Mouse (Mus musculus): ENCODE measurements around the gene Mx1. TPM values are rescaled to one million over a fixed set of nuclear protein-coding genes. Genes with fewer than 3 reads are reported as not detected.
A peak's percentile ranks its signal among the peaks of the same experiment; 100 is the strongest.

Mx1 gene
- polyA plus RNA-seq, 1 experiment from 2014 or later, result 0.26 TPM

- H3K9ac ChIP-seq (replicated peaks), result no peak overlapping the region
- no peak overlapping the region for H3K4me2 ChIP-seq
- ATAC-seq (ENCODE audit: low FRiP score), result no peak
- H3K4me1 ChIP-seq, result no peaks in the 10 kb centered on the region
- no peaks in the 10 kb centered on the region for H3K36me3 ChIP-seq
- H3K27me3 ChIP-seq (replicated peaks), result no peaks in the 10 kb centered on the region
- H3K9me3 ChIP-seq (replicated peaks), result no peaks in the 10 kb centered on the region
- WGBS, result 91% methylated on average over 9 of the region's 9 CpGs
- no peak overlapping the region for H3K27ac ChIP-seq (replicated peaks)
- H3K4me3 ChIP-seq (replicated peaks), result no peak overlapping the region
Observed at GRCm38 (mm10) chr16:97441967-97442366, 20.7 kb downstream of the Mx1 start.

DNA sequence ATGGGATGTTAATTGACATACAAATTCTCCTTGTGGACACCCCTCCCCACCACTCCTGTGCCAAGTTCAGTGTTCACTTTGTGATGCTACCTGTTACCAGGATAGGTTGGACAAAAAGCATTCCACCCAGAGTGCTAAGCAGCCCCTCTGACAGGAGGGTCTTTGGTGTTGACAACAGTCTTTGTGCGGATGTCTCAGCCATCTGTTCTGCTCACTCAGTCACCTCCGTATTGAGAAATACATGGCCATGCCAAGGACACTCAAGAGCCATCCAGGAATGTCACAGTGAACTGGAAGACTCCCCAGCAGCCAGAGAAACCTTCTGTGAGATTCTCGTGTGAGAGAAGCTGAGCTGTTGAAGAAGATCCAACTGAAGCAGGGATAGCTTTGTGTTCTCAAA is 24.5 kb downstream of the Mx1 start:
- no peak overlapping the region for H3K4me2 ChIP-seq
- no peak for ATAC-seq (ENCODE audit: low FRiP score)
- H3K9ac ChIP-seq (replicated peaks), result no peak overlapping the region
- H3K36me3 ChIP-seq, result no peaks in the 10 kb centered on the region
- H3K27ac ChIP-seq (replicated peaks), result no peak overlapping the region
- no peaks in the 10 kb centered on the region for H3K4me1 ChIP-seq
- 75% methylated on average over 3 of the region's 3 CpGs for WGBS
- H3K27me3 ChIP-seq (replicated peaks), result no peaks in the 10 kb centered on the region
- H3K9me3 ChIP-seq (replicated peaks), result no peaks in the 10 kb centered on the region
- H3K4me3 ChIP-seq (replicated peaks), result no peak overlapping the region

- Histone ChIP-seq H3K4me1 (no peaks in the 10 kb centered on the region), H3K27me3 (replicated peaks) (no peaks in the 10 kb centered on the region), H3K36me3 (no peaks in the 10 kb centered on the region), H3K4me2 (no peak overlapping the region), H3K27ac (replicated peaks) (no peak overlapping the region), H3K9ac (replicated peaks) (no peak overlapping the region), H3K4me3 (replicated peaks) (no peak overlapping the region), H3K9me3 (replicated peaks) (no peaks in the 10 kb centered on the region)
- no peak for ATAC-seq (ENCODE audit: low FRiP score)
- WGBS, result 46% methylated on average over 1 of the region's 1 CpGs
Observed at GRCm38 (mm10) chr16:97437448-97438056, 25.2 kb downstream of the Mx1 start.

DNA sequence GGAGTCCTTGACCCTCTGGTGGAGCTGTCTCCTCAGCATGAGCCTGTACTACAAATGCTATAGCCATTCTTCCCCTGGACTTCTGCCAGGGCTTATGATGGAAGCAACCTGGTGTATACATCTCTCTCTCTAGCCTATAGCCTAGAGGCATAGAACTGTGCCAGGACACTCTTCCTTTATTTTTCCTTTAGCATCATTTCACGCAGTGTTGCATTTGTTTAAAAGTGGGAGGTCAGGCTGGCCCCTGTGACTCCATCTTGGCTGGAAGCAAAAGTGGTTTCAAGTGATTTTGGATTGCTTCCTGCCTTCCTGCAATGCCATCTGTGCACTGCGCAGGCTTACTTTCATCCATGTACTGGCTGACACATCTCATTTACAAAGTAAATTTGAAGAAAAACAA is 28.5 kb downstream of the Mx1 start:
- Histone ChIP-seq H3K9me3 (replicated peaks) (no peaks in the 10 kb centered on the region), H3K27ac (replicated peaks) (no peak overlapping the region), H3K4me3 (replicated peaks) (no peak overlapping the region), H3K36me3 (no peaks in the 10 kb centered on the region), H3K27me3 (replicated peaks) (no peaks in the 10 kb centered on the region), H3K4me2 (no peak overlapping the region), H3K4me1 (no peaks in the 10 kb centered on the region), H3K9ac (replicated peaks) (no peak overlapping the region)
- no peak for ATAC-seq (ENCODE audit: low FRiP score)
- 77% methylated on average over 2 of the region's 2 CpGs for WGBS

- Histone ChIP-seq H3K27ac (replicated peaks) (no peak overlapping the region), H3K4me1 (no peaks in the 10 kb centered on the region), H3K9me3 (replicated peaks) (no peaks in the 10 kb centered on the region), H3K4me3 (replicated peaks) (no peak overlapping the region), H3K27me3 (replicated peaks) (no peaks in the 10 kb centered on the region), H3K9ac (replicated peaks) (no peak overlapping the region), H3K36me3 (no peaks in the 10 kb centered on the region), H3K4me2 (no peak overlapping the region)
- ATAC-seq (ENCODE audit: low FRiP score), result no peak
- 89% methylated on average over 4 of the region's 4 CpGs for WGBS
Observed at GRCm38 (mm10) chr16:97431328-97431727, 31.4 kb downstream of the Mx1 start.

DNA sequence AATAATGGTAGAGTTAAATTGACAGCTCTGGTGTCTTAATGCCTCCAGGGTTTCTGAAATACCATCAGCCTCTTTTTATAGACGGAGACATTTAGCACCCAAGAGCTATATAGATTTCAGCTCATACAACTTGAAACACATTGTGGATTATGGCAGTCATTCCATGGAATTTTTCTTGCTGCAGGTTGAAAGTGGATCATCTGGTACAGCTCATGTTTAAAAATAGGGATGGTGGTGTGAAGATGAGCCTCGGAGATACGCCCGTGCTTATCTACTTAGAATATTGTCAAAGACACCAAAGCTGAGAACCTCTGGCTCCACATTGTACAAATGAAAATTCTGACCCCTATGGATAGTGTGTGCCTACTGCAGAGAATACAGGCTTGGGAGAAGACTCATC is 32.6 kb downstream of the Mx1 start:
- Histone ChIP-seq H3K9me3 (replicated peaks) (no peaks in the 10 kb centered on the region), H3K4me1 (no peaks in the 10 kb centered on the region), H3K4me2 (no peak overlapping the region), H3K4me3 (replicated peaks) (no peak overlapping the region), H3K27ac (replicated peaks) (no peak overlapping the region), H3K36me3 (no peaks in the 10 kb centered on the region), H3K27me3 (replicated peaks) (no peaks in the 10 kb centered on the region), H3K9ac (replicated peaks) (no peak overlapping the region)
- 97% methylated on average over 4 of the region's 4 CpGs for WGBS
- no peak for ATAC-seq (ENCODE audit: low FRiP score)

GRCm38 (mm10) chr16:97428026-97428425 is 34.7 kb downstream of the Mx1 start:
- ATAC-seq (ENCODE audit: low FRiP score), result no peak
- WGBS, result 82% methylated on average over 3 of the region's 3 CpGs
- H3K27me3 ChIP-seq (replicated peaks), result no peaks in the 10 kb centered on the region
- H3K36me3 ChIP-seq, result no peaks in the 10 kb centered on the region
- no peaks in the 10 kb centered on the region for H3K9me3 ChIP-seq (replicated peaks)
- H3K27ac ChIP-seq (replicated peaks), result no peak overlapping the region
- no peak overlapping the region for H3K9ac ChIP-seq (replicated peaks)
- no peak overlapping the region for H3K4me2 ChIP-seq
- H3K4me1 ChIP-seq, result no peaks in the 10 kb centered on the region
- H3K4me3 ChIP-seq (replicated peaks), result no peak overlapping the region

DNA sequence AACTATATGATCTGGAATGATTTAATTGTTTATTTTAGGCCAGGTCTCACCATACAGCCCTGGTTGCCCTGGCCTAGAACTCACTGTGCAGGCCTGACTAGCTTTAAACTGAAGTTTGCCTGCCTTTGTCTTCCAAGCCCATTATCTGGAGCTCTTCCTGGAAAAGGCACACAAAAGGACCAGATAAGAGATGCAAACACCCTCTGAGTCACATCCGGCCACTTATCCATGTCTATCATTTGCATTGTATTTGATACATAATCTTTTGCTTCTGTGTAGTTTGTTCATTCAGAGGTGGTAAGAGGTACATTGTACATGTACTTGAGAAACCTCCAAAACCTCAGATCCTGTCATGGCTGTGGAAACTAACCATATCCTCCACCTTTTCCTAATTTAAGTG is 39.1 kb downstream of the Mx1 start:
- 84% methylated on average over 1 of the region's 1 CpGs for WGBS
- no peak overlapping the region for H3K27ac ChIP-seq (replicated peaks)
- ATAC-seq (ENCODE audit: low FRiP score), result no peak
- H3K4me2 ChIP-seq, result no peak overlapping the region
- H3K4me1 ChIP-seq, result no peaks in the 10 kb centered on the region
- H3K4me3 ChIP-seq (replicated peaks), result no peak overlapping the region
- H3K9me3 ChIP-seq (replicated peaks), result no peaks in the 10 kb centered on the region
- H3K9ac ChIP-seq (replicated peaks), result no peak overlapping the region
- no peaks in the 10 kb centered on the region for H3K36me3 ChIP-seq
- no peaks in the 10 kb centered on the region for H3K27me3 ChIP-seq (replicated peaks)

GRCm38 (mm10) chr16:97421671-97422070 is 41.0 kb downstream of the Mx1 start:
- H3K4me2 ChIP-seq, result no peak overlapping the region
- H3K9me3 ChIP-seq (replicated peaks), result no peaks in the 10 kb centered on the region
- peaks cover 5% of the 10 kb centered on the region; the same call in 1 of the 2 replicates for H3K4me1 ChIP-seq
- no peaks in the 10 kb centered on the region for H3K36me3 ChIP-seq
- H3K27me3 ChIP-seq (replicated peaks), result no peaks in the 10 kb centered on the region
- WGBS, result 83% methylated on average over 6 of the region's 6 CpGs
- no peak overlapping the region for H3K27ac ChIP-seq (replicated peaks)
- H3K9ac ChIP-seq (replicated peaks), result no peak overlapping the region
- H3K4me3 ChIP-seq (replicated peaks), result no peak overlapping the region
- no peak for ATAC-seq (ENCODE audit: low FRiP score)

- Histone ChIP-seq H3K4me2 (no peak overlapping the region), H3K4me3 (replicated peaks) (no peak overlapping the region), H3K9me3 (replicated peaks) (no peaks in the 10 kb centered on the region), H3K4me1 (peaks cover 5% of the 10 kb centered on the region; the same call in 1 of the 2 replicates), H3K36me3 (no peaks in the 10 kb centered on the region), H3K27me3 (replicated peaks) (no peaks in the 10 kb centered on the region), H3K27ac (replicated peaks) (no peak overlapping the region), H3K9ac (replicated peaks) (no peak overlapping the region)
- ATAC-seq (ENCODE audit: low FRiP score), result no peak
- 92% methylated on average over 6 of the region's 6 CpGs for WGBS
Observed at GRCm38 (mm10) chr16:97418749-97419453, 43.8 kb downstream of the Mx1 start.

GRCm38 (mm10) chr16:97417896-97418542 is 44.7 kb downstream of the Mx1 start:
- Histone ChIP-seq H3K4me1 (peaks cover 5% of the 10 kb centered on the region; the same call in 1 of the 2 replicates), H3K36me3 (no peaks in the 10 kb centered on the region), H3K27ac (replicated peaks) (no peak overlapping the region), H3K27me3 (replicated peaks) (no peaks in the 10 kb centered on the region), H3K9ac (replicated peaks) (no peak overlapping the region), H3K4me3 (replicated peaks) (no peak overlapping the region), H3K4me2 (no peak overlapping the region), H3K9me3 (replicated peaks) (no peaks in the 10 kb centered on the region)
- WGBS, result 16% methylated on average over 4 of the region's 4 CpGs
- peak; percentile 70; the same call in 1 of the 2 replicates for ATAC-seq (ENCODE audit: low FRiP score)

GRCm38 (mm10) chr16:97405476-97406012 is 57.2 kb downstream of the Mx1 start:
- Histone ChIP-seq H3K4me3 (replicated peaks) (no peak overlapping the region), H3K4me1 (no peaks in the 10 kb centered on the region), H3K4me2 (no peak overlapping the region), H3K36me3 (no peaks in the 10 kb centered on the region), H3K9me3 (replicated peaks) (no peaks in the 10 kb centered on the region), H3K27ac (replicated peaks) (no peak overlapping the region), H3K9ac (replicated peaks) (no peak overlapping the region), H3K27me3 (replicated peaks) (no peaks in the 10 kb centered on the region; the same call in 1 of the 2 replicates)
- ATAC-seq (ENCODE audit: low FRiP score), result no peak
- WGBS, result 94% methylated on average over 5 of the region's 5 CpGs
